Mouse (Mus musculus) neural tube, embryonic 10.5 days (tissue): ENCODE measurements around the gene Ptgds.
A peak's percentile ranks its signal among the peaks of the same experiment; 100 is the strongest.

Experiments
- DNase-seq: peaks from one replicate; pipeline ENCODE4 v3.0.0-alpha.2; 2017; ENCODE audit warnings: low spot score; ENCODE audit errors: extremely low spot score

The Ptgds gene

GRCm38 (mm10) chr2:25480541-25480940, 10.7 kb upstream of the Ptgds start:
- DNase-seq, result no peak

DNA sequence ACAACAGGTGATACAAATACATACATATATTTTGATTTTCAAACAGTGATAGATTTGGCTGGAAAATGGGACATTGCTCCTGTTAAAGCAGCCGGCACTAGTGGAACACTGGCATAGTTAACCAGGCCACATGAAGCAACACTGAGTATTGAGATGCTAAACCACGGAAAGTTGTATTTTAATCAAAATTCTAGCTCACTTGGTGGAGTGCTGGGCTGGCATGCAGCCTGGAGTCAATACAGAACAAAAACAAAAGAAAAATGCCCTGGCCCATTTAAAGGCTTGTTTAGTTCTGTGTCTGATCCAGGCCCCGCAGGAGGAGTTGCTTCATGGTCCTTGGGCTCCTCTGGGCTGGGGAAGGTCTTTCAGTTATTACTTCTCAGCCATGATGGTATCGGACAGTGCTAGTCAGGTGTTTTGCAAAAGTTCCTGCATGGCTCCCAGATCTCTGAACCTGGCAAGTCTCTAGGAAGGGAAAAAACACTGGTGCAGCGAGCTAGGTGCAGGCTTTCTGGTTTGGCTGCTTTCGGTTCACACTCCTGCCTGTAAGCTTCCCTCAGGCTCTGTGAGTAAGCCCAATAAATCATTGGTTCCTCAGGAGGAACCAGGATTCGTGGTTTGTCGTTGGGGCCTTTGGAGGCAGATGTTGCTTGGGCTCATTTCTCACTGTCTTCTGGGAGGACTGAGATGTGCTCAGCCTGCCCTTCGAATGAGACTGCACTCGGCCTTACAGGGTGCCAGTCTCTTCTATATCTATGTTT, 9.9 kb upstream of the Ptgds start:
- no peak for DNase-seq

DNA sequence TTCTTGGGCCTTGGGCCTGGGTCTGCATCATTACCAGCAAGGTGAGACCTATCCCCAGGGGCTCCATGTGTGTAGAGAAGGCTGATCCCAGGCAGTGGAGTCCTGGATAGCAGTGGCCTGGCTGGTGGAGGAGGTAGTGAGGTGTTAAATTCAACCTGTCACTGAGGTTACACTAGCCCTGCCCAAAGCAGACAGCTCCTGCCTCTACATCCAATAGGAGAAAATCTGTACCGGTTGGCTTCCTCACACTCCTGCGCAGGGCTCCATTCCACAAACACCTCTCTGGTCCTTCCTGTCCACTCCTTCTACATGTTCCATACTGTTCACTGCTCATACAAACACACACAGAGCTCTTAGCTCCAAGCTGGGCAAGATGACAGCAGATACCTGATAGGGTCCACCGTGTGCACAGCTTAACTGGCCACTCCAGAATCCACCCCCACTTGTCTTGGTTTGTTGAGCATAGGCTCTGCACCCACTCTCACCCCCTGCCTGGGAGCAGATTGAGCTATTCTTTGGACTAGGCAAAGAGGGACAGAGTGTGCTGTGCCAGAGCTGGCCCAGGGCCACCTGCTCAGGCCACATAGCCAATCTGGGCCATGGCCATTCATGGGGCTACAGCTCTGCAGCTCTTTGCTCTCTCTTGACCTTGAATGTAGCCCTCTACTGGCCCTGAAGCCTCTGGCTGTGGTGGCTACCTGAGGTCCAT, 8.3 kb upstream of the Ptgds start:
- no peak for DNase-seq

GRCm38 (mm10) chr2:25477541-25477940, 7.7 kb upstream of the Ptgds start:
- no peak for DNase-seq

GRCm38 (mm10) chr2:25472550-25472949, 2.7 kb upstream of the Ptgds start:
- DNase-seq, result no peak

- no peak for DNase-seq
Observed at GRCm38 (mm10) chr2:25468962-25469915, 607 bp downstream of the Ptgds start.

GRCm38 (mm10) chr2:25467606-25468303, 2.1 kb downstream of the Ptgds start:
- no peak for DNase-seq

GRCm38 (mm10) chr2:25465816-25466635, 3.8 kb downstream of the Ptgds start:
- no peak for DNase-seq

GRCm38 (mm10) chr2:25465256-25465655, 4.6 kb downstream of the Ptgds start:
- DNase-seq, result no peak

DNA sequence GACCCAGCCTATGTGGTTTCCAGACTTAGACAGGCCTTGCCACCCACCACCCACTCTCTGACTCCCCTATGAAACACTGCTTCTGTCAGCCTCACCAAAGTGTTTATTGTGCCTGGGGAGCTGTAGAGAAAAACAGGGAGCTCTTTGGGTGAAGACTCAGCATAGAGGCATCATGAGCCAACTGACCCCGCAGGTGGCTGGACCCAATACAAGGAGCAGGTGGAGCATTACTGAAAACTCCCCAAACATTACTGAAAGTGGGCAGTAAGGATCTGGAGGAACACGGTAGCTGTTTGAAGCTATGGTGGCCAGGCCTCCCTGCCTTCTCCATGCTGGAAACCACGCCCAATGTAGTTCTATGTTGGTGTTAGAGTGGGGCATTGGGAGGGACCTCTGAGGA, 6.2 kb downstream of the Ptgds start:
- no peak for DNase-seq

DNA sequence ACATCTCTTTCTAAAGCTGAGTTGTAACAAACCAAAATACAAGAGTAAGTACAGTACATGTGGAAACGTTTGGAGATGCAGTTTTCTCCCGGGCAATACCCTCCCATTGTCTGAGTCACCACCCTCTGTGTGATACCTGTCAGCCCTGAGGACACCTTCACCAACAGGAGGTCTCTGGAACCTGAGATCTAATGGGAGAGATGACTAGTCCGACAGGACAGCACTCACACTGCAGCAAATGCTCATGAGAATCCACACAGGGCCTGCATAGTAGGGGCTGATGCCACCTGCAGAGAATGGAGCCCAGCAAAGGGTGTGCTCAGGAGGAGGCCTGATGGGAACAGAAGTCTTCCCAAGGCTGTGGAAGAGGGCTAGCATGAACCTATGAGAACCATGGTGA, 8.4 kb downstream of the Ptgds start:
- DNase-seq, result no peak

DNA sequence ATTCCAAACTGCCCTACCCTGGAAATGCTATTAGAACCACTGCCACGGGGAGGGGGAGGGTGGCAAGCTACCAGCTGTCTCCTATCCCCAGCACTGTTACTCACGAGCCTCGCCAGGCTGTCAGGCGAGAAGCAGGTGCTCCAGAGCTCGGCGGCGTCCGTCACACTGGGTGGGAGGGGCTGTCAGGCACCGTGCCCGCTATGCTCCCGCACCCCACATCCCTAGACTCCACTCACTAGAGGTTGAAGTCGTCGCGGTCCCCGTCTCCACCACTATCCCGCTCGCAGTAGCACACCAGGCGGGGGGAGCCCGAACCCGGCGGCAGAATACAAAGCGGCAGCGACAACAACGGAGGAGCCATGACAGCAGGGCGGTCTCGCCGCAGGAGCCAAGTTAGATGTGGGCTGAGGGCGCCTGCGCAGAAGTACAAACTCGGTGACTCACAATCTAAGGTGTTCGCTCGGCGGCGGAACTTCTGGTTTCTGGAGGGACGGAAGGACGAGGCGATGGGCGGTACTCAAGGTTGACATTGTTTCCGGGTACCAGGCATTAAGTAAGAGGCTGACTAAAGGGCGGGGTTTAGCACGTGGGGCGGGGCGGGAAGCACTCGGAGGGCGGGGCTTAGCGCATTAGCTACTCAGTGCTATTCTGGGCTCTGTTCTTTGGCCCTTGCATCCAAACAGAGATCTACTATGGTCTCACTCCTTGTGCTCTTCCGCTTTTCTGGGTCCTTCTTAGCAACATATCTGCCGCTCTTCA, 9.1 kb downstream of the Ptgds start, which contains the start of gene Paxx:
Gene Paxx (minus strand): TSS at position 544 of the 759 bp plus-strand sequence.
- DNase-seq, result peak; percentile 83

GRCm38 (mm10) chr2:25460135-25460534, 9.7 kb downstream of the Ptgds start:
- peak; percentile 15 for DNase-seq

GRCm38 (mm10) chr2:25458911-25459310, 10.9 kb downstream of the Ptgds start:
- no peak for DNase-seq

GRCm38 (mm10) chr2:25457022-25457896, 12.6 kb downstream of the Ptgds start:
- DNase-seq, result no peak

DNA sequence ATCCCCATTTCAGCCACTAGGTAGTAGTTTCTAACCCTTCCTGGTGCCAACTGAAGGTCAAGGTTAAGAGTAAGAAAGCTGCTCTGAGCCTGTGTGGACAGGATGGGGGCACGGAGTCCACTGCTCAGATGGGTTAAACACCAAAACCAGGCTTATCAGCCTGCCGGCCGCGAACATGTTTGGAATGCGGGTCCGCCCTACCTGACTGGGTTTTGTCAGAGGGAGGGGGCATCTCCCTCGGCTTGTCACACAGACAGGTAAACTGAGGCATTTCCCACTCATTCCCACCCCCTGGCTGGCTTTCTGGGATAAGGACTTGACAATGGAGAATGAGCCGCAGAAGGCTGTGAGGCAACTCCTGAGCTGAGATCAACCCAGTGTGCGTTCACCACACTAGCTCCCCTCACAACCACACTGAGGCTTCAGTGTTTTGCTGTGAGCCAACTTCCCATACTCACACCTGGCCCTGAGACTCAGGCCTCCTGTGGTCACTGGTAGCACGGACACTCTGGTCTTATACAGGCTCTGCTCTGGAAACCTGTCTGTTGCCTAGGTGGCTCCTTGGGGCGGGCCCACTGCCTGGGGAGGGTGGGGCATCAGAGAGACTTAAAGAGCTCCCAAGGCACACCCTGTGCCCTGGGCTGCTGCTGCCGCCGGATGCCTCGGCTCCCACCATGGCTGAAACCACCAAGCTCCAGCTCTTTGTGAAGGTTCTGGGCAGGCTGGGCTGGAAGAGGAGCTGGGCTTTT, 13.5 kb downstream of the Ptgds start, which contains the start of gene Clic3:
Gene Clic3 (plus strand): TSS at position 634 of the 749 bp plus-strand sequence.
- no peak for DNase-seq

DNA sequence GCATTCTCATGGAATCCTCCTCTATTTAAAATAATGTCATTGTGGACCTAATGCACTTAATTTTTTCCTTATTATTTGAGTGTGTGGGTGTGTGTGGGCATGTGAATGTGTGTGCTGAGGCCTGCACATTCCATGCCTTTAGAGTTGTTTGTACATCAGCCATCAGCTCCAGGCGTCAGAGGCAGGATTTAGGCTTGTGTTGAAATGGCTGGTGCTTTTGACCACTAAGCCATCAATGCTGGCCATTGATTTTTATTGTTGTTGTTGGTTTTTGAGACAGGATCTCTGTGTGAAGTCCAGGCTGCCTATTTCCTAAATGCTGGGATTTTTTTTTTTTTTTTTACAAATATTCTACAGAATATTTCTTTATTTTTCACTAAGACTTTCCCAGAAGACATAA, 16.9 kb downstream of the Ptgds start:
- no peak for DNase-seq
